Mouse (Mus musculus) liver, adult 2 months (tissue): ENCODE data around the gene Bpifb5. TPM values are rescaled to one million over a fixed set of nuclear protein-coding genes. Genes with fewer than 3 reads are reported as not detected.

Experiments used
- DNase-seq: peaks from one replicate; pipeline ENCODE4 v3.0.0-alpha.2; 2011; ENCODE audit warnings: low read depth, low spot score; ENCODE audit errors: extremely low read depth
- H3K27ac ChIP-seq: fragments of 200-500 bp; replicated peaks from 2 replicates; pipeline ENCODE4 v1.5.1; 2012; ENCODE audit warnings: low read depth, mild to moderate bottlenecking, control low read depth, inconsistent platforms, low read length; ENCODE audit not compliant: insufficient read depth
- H3K27me3 ChIP-seq: fragments of 200-500 bp; 2 replicates; pipeline ENCODE4 v1.6.1; 2012; ENCODE audit warnings: mild to moderate bottlenecking, moderate library complexity, low read length, inconsistent platforms; ENCODE audit not compliant: control insufficient read depth, insufficient read depth
- H3K36me3 ChIP-seq: fragments of 200-500 bp; 2 replicates; pipeline ENCODE4 v1.6.1; 2012; ENCODE audit warnings: low read length, inconsistent platforms; ENCODE audit not compliant: control insufficient read depth, insufficient read depth
- H3K4me1 ChIP-seq: fragments of 200-500 bp; 2 replicates; pipeline ENCODE4 v1.6.1; 2011; ENCODE audit warnings: low read length; ENCODE audit not compliant: control insufficient read depth, insufficient read depth
- H3K4me3 ChIP-seq: fragments of 200-500 bp; 2 replicates; pipeline ENCODE4 v1.5.1; 2011; ENCODE audit warnings: low read depth, mild to moderate bottlenecking, control low read depth, low read length, moderate library complexity; ENCODE audit not compliant: insufficient read depth
- H3K79me2 ChIP-seq: fragments of 200-500 bp; 2 replicates; pipeline ENCODE4 v1.6.1; 2012; ENCODE audit warnings: inconsistent platforms, mild to moderate bottlenecking, low read length, moderate library complexity; ENCODE audit not compliant: control insufficient read depth, insufficient read depth
- H3K9ac ChIP-seq: fragments of 200-500 bp; 2 replicates; pipeline ENCODE4 v1.6.1; 2012; ENCODE audit warnings: low read depth, mild to moderate bottlenecking, control low read depth, inconsistent platforms, low read length
- CTCF ChIP-seq: fragments of 200-500 bp; IDR thresholded peaks from 2 replicates; pipeline ENCODE4 v1.5.1; 2011; ENCODE audit warnings: low read depth, low read length, control low read depth
- POLR2A ChIP-seq: fragments of 200-500 bp; IDR thresholded peaks from 2 replicates; pipeline ENCODE4 v1.6.1; 2011; ENCODE audit warnings: low read length, control low read depth; ENCODE audit not compliant: insufficient read depth; ENCODE audit errors: extremely low read depth
- WGBS: fragments of 180-500 bp; shearing (Covaris S2); methylation state at CpG from one replicate; pipeline ENCODE4 v1.1.7; 2018; 5-methylcytosine and 5-hydroxymethylcytosine counted together
- polyA plus RNA-seq: library from polyadenylated mRNA; depleted of rRNA; stranded (reverse); fragments of >200 nt; gene quantifications from 2 replicates; pipeline ENCODE4 v1.2.3, GENCODE M21; 2012
- total RNA-seq: library from RNA; depleted of rRNA; stranded (reverse); fragments of >200 nt; gene quantifications from 2 replicates; pipeline ENCODE4 v1.2.3, GENCODE M21; 2014

The Bpifb5 gene
- total and polyA plus RNA-seq, 2 experiments = not detected

- TF ChIP-seq POLR2A (no peak), CTCF (no peak)
- WGBS = 93% methylated on average over 4 of the region's 4 CpGs
Observed at GRCm38 (mm10) chr2:154204630-154205029, 18.9 kb upstream of the Bpifb5 start.

GRCm38 (mm10) chr2:154206908-154207307 is 16.6 kb upstream of the Bpifb5 start:
- no peak overlapping the region for H3K9ac ChIP-seq

More at GRCm38 (mm10) chr2:154204630-154205029, 18.9 kb upstream of the Bpifb5 start:
- Histone ChIP-seq H3K4me3 (no peak overlapping the region), H3K36me3 (no peaks in the 10 kb centered on the region), H3K9ac (no peak overlapping the region), H3K4me1 (no peaks in the 10 kb centered on the region), H3K79me2 (no peaks in the 10 kb centered on the region), H3K27me3 (no peaks in the 10 kb centered on the region), H3K27ac (no peak overlapping the region)
- DNase-seq = no peak

GRCm38 (mm10) chr2:154209112-154209511 is 14.4 kb upstream of the Bpifb5 start:
- Histone ChIP-seq H3K27me3 (no peaks in the 10 kb centered on the region), H3K9ac (no peak overlapping the region), H3K4me3 (no peak overlapping the region), H3K79me2 (no peaks in the 10 kb centered on the region), H3K4me1 (no peaks in the 10 kb centered on the region), H3K27ac (no peak overlapping the region), H3K36me3 (no peaks in the 10 kb centered on the region)
- TF ChIP-seq CTCF = peak; percentile 38
- TF ChIP-seq POLR2A = no peak
- 14% methylated on average over 3 of the region's 3 CpGs for WGBS
- no peak for DNase-seq

More at GRCm38 (mm10) chr2:154206908-154207307, 16.6 kb upstream of the Bpifb5 start:
- no peak for DNase-seq
- Histone ChIP-seq H3K36me3 (no peaks in the 10 kb centered on the region), H3K79me2 (no peaks in the 10 kb centered on the region), H3K4me3 (no peak overlapping the region), H3K27ac (no peak overlapping the region), H3K4me1 (no peaks in the 10 kb centered on the region), H3K27me3 (no peaks in the 10 kb centered on the region)
- 63% methylated on average over 7 of the region's 7 CpGs for WGBS
- TF ChIP-seq POLR2A (no peak), CTCF (peak; percentile 63)

GRCm38 (mm10) chr2:154211121-154211520 is 12.4 kb upstream of the Bpifb5 start:
- Histone ChIP-seq H3K9ac (no peak overlapping the region), H3K4me1 (no peaks in the 10 kb centered on the region)
- 85% methylated on average over 1 of the region's 1 CpGs for WGBS

GRCm38 (mm10) chr2:154211881-154212280 is 11.7 kb upstream of the Bpifb5 start:
- Histone ChIP-seq H3K79me2 (no peaks in the 10 kb centered on the region), H3K4me3 (no peak overlapping the region), H3K27me3 (no peaks in the 10 kb centered on the region), H3K4me1 (no peaks in the 10 kb centered on the region), H3K36me3 (no peaks in the 10 kb centered on the region), H3K27ac (no peak overlapping the region), H3K9ac (no peak overlapping the region)
- DNase-seq = no peak
- TF ChIP-seq POLR2A (no peak), CTCF (no peak)
- 80% methylated on average over 4 of the region's 4 CpGs for WGBS

More at GRCm38 (mm10) chr2:154211121-154211520, 12.4 kb upstream of the Bpifb5 start:
- Histone ChIP-seq H3K36me3 (no peaks in the 10 kb centered on the region), H3K4me3 (no peak overlapping the region), H3K79me2 (no peaks in the 10 kb centered on the region), H3K27me3 (no peaks in the 10 kb centered on the region), H3K27ac (no peak overlapping the region)
- no peak for TF ChIP-seq CTCF
- TF ChIP-seq POLR2A = no peak
- DNase-seq = no peak

- 7% methylated on average over 5 of the region's 5 CpGs for WGBS
- H3K27me3 ChIP-seq = no peaks in the 10 kb centered on the region
- DNase-seq = peak; percentile 57
- H3K27ac ChIP-seq = no peak overlapping the region
- no peak overlapping the region for H3K9ac ChIP-seq
- H3K4me1 ChIP-seq = no peaks in the 10 kb centered on the region
- TF ChIP-seq POLR2A = no peak
- peak; percentile 85 for TF ChIP-seq CTCF
- no peaks in the 10 kb centered on the region for H3K36me3 ChIP-seq
- no peaks in the 10 kb centered on the region for H3K79me2 ChIP-seq
- H3K4me3 ChIP-seq = no peak overlapping the region
Observed at GRCm38 (mm10) chr2:154215191-154215590, 8.4 kb upstream of the Bpifb5 start.
